Mouse (Mus musculus): Measurements from ENCODE around the gene Washc1.
"Not testable (repeated sequence)": the region's sequence is repeated elsewhere in the genome, so short reads cannot be mapped to it uniquely, and the experiment has no call there.

Washc1 gene

DNA sequence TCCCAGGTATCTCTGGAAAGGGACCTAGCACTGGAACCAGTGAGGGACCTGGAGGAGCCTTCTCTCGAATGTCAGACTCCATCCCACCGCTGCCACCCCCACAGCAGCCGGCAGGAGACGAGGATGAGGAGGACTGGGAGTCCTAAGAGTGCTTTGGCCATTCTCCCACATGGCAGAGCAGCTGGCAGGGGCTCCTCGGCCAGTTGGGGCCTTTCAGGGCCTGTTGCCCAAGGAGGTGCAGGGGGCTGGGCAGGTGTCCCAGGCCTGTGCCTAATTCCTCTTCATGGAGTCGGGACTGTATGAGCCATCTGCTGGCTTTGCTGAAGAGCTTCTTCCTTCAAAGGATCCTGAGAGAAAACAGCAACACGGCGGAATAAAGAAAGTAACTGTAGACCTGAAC is 7.6 kb downstream of the Washc1 start:
- no peak for DNase-seq

DNA sequence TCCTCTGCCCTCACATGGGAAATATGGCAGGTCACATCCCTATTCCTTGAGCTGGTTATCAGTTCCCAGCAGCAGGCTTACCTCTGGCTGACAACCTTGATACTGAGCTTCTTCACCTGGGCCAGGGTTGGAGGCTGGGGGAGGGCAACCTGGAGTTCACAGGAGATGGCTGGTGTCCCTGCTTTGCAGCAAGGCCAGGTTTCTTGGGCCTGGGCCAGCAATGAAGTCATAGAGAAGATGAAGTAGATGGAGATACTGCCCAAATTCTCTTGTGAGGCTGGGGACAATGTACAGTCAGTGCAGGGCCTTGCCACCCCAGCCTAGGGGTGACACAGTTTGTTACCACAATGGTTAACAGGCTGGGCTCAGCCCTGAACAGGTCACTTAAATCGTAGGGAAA is 9.4 kb downstream of the Washc1 start:
- no peak for DNase-seq

DNA sequence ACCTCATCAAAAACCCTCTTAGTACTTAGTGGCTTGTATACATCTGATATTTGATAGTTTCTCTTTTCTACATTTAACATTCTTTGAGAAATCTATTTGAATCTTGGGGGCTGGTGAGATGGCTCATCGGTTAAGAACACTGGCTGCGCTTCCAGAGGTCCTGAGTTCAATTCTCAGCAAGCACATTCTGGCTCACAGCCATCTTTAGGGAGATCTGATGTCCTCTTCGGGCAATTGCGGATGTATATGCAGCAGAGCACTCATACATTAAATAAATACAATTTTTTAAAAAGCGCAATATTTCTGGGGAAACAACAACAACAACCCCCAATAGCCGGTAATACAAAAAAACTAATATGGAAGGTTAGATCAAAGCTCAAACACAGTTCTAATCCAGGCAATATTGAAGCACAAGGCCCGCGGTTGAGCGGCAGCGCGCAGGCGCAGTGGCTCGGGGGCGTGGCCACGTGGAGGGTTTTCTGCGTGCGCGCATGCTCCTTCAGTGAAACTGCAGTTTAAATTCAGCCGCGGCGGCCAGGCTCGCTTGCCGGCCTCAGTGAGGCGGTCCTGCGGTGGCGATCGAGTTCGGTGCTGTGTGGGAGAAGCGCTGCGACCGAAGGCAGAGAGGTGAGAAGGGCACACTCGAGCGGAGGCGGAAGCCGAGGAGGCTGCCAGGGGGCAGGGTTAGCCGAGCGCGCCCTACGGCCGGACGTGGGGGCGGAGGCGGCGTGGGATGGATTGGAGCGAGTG is 11.9 kb downstream of the Washc1 start, which contains the start of gene Ddx11:
Gene Ddx11, plus strand, starts transcription at position 455 of the 750 bp plus-strand sequence.
- DNase-seq = peak; percentile 90

DNA sequence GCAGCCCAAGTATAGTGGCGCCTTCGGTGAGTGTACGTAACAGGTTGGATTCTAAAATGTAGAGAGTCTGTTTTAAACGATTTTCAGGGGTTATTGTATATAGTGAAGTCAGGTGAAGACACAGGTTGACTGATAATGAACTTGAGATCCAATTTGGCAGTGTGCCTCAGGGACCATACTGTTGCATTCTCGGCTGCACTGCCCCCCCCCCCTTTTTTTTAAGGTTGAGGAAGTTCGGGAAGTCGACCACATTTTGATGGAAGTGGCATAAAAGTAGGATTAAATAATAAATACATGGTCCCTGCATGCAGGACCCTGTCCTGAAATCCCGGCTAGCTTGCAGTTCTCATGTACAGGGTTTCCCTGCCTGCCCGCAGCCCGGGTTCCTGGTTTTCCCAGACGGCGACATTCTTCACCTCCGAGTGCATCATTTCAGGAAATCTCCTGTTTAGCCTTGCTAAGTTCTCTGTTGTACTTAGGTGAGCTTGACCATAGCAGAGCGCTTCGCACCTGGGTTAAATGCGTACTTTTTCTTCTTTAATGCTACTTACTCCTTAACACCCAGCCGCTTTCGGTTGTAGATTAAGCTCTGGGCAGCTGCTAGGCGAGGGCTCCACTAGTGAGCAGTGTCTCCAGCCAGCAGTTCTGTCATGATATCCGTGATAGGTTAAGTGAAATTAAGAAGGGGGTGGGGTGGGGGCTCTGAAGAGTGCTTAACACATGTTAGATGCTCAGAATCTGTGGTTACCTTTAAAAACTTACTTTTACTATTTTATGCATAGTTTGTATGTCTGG is 12.7 kb downstream of the Washc1 start:
- DNase-seq = no peak

DNA sequence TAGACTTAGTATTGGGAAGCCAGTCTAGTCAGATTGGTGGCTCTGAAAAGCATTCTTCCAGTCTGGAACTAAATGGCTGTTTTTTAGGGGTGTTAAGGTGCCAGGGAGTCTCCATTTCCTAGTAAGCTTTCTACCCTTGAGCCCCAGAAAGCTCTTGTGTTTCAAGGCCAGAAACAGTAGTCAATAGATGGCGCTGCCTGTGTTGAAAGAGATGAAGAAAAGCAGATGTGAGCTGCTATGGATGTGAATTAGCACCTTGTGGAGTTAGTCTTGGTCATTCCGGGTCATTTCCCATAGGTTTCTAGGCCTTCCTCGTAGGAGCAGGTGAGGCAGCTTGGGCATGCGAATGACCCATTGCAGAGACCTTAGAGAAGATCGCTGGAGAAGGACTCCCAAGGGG is 13.9 kb downstream of the Washc1 start:
- no peak for DNase-seq

DNA sequence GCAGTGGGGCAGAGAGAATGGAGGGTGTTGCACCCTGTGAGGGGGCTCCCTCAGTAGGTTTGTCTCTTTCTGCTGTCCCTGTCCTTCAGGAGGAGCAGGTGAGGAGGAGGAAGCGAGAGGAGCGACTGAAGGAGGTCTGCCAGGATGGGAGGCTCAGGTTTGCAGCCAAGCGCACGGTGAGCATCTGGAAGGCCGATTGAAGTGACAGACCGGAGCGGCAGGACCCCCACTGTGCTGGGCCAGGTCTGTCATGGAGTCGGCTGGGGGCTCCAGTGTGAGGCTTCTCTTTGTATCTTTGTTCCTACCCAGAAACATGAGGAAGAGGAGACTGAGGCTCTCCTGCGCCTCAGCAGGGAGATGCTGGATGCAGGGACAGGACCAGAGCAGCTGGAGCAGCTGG is 19.0 kb downstream of the Washc1 start:
- no peak for DNase-seq

DNA sequence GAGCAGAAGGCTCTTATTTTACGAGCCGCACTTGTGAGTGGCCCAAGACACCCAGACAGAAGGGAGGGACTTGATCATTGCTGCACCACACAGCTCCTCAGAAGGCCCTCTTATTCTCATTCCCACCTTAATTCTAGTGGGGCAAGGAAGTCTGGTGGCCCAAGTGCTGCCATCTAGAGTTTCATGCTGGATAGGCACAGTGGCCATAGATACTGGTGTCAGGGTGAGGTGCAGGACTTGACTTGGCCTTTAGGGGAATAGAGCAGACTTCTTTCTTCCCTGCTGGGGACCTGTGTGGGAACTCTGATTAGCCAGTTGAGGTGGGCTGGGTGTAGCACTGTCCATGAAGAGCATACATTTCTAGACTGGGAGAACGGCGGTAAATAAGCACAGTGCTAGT is 19.9 kb downstream of the Washc1 start:
- no peak for DNase-seq

DNA sequence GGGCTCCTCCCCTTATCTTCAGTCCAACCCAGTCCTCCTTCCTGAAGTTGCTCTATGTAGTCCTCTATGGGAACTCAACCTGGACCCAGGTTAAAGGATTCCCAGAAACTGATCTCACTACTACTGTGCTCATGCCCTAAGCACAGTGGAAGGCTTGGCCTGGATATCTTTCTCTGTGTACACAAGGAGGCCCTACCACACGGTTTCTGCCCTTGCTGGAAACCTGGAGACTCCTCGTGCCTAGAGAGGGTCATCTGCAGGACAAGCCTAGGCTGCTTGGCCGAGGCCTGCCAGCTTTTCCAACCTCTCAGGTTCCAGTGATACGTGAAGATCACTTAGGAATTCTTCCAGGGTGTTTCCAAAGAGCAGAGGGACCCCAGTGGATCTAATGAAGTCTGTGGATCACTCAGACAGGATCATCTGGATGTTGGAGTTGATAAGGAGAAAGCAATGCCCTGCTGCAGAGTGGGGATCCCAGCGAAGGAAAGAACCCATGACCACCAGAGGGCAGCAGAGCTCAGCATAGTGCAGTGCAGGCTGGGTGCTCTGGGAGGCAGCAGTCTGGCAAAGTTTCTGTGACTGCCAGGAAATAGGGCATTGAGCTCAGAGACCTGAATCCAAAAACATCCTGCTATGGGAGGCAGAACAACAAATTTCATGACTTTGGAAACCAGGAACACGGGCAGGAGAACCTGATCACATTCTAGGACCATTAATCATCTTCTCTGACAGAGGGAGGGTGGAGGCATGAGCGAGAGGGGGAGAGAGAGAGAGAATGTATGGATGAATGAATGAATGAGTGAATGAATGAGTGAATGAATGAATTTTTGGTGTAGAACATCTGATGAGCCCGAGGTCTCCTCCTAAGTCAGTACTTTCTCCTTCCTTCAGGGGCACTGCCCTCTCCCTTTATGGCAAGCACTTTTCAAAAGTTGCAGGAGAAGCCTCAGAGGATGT is 41.6 kb downstream of the Washc1 start:
- not testable (repeated sequence) for DNase-seq

DNA sequence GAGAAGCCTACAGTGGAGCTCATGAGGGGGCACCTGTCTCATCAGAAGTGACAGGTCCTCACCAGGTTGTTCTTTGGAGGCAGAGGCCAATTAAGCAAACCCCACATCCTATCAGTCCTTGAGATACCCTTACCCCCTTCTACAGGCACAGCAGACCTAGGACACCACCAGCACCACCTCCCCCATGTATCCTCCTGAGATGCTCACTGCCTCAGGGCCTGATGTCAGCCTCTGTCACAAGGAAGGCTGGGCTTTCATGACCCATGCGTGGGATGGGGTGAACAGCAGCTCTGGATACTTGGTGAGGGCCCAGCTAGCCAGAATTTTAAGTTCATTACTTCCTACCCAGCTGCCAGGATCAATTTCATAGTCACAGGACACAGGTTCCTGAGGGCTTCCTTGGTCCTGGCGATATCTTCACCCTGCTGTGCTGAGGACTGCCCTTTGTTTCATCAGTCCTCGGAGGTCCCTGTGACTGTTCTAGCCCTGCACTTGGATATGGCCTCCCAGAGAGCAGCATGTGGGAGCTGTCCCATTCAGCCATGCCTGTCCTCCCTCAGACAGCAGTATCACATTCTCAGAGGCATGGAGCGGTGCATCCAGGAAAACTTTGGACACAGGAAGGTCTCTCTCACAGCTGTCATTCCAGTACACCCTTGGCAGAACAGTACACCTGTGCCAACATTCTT is 42.5 kb downstream of the Washc1 start:
- not testable (repeated sequence) for DNase-seq

DNA sequence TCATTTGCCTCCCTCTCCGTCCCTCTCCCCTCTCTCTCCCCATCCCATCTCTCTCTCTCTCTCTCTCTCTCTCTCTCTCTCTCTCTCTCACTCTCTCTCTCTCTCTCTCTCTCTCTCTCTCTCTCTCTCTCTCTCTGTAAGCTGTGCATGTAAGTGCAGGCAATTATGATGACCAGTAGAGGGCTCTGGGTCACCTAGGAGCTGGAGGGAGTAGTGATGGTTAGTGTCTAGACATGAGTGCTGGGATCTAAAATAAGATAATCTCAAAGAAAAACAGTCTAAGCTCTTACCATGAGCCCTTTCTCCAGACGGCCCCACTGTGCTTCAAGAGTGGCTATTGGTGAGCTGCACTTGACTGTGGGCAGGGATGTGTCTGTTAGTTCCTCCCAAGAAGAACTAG is 43.5 kb downstream of the Washc1 start:
- DNase-seq = no peak

DNA sequence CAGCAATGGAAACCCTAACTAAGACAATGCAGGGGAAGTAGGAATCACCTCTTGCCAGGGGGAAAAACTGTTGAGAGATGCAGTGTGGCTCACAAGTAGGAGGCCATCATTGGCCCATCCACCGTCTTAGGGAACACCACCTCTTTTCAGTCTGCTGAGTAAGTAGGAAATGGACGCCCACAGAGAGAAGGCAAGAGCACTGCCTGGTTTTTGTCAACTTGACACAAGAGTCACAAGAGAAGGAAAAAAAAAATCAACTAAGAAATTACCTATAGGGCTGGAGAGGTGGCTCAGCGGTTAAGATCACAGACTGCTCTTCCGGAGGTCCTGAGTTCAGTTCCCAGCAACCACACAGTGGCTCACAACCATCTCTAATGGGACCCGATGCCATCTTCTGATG is 46.9 kb downstream of the Washc1 start:
- no peak for DNase-seq

DNA sequence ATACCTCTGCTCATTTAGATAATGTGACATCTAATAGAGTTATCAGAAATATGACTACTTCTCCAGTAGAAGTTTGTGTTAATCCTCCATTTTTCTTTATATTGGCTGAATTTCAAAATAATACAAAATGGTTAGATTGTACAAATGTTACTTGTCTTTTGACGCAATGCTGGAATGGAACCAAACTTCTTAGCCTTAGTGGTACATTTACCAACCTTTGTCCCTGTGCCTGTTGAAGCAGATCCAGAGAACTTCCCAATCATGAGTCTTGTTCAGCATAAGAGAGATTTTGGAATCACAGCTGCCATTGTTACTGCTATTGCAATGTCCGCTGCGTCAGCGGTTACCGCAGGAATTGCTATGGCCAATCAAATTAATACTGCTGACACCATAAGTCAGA is 55.8 kb downstream of the Washc1 start:
- DNase-seq = not testable (repeated sequence)
